Mouse (Mus musculus): ENCODE results near the gene Tmem178. TPM values are rescaled to one million over a fixed set of nuclear protein-coding genes. Genes with fewer than 3 reads are reported as not detected.

The Tmem178 gene
- polyA plus RNA-seq, 1 experiment from 2014 or later, result 2.4 TPM

DNA sequence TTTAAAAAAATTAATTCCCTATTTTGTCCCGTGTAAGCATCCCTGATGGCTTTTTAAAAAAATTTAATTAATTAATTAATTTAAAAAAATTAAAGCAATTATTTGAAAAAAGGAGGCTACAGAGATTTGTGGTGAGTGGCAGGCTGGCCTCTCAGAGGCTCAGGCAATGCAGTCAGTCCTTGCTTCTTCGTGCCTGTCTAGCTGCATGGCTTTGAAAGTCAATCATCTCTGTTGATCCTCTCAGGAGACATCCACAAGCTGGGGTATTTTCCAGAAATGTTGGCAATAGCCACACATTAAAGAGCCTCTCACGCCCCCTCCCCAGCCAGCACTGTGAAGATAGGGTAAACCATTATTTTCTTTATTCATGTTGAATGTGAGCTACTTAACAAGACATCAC, 65.8 kb downstream of the Tmem178 start:
- DNase-seq (ENCODE audit: low spot score), result no peak
- no peak overlapping the region for H3K27ac ChIP-seq (replicated peaks)
- H3K27me3 ChIP-seq (replicated peaks; ENCODE audit: low read depth, poor library complexity, severe bottlenecking), result no peaks in the 10 kb centered on the region
- no peaks in the 10 kb centered on the region for H3K9me3 ChIP-seq
- 80% methylated on average over 3 of the region's 3 CpGs for WGBS
- peaks cover 30% of the 10 kb centered on the region for H3K4me1 ChIP-seq
- H3K4me3 ChIP-seq, result no peak overlapping the region
- no peaks in the 10 kb centered on the region for H3K36me3 ChIP-seq (replicated peaks)

DNA sequence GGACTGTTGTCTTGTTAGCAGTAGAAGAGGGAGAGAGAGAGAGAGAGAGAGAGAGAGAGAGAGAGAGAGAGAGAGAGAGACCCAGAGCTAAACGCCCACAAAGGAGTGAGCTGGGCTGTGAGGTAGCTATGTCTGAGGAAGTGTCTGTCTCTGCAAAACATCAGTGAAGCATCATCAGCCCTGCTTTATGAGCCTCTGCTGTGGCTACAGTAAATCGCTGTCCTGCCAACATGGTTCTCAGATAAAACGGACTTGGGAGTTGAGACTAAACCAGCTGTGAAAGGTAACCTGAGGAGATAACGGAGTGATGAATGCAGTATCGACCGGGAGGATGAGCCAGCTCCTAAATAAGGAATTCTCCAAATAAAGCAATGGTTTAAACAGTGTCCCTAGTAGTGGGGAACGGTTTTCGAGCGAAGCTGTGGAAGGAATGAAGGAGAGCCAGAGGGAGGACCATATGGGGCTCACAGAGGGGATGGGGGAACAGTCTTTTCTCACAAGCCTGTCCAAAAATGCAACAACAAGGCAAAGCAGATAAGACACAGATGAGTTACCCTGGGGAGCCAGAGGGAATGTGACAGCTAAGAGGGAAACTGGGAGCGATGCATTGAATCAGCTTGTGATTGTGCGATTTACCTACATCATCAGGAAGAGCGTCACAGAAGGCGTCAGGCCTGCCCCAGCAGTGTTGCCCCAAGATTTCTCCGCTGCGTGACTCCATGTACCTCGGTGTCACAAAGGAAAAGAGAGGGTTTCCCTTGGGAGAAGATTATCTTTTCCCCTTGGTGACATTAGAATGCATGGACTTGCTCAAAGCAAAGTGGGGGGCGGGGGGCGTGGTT, 66.6 kb downstream of the Tmem178 start:
- Histone ChIP-seq H3K36me3 (replicated peaks) (no peaks in the 10 kb centered on the region), H3K4me3 (no peak overlapping the region), H3K9me3 (no peaks in the 10 kb centered on the region), H3K27ac (replicated peaks) (no peak overlapping the region), H3K4me1 (peaks cover 23% of the 10 kb centered on the region), H3K27me3 (replicated peaks; ENCODE audit: low read depth, poor library complexity, severe bottlenecking) (no peaks in the 10 kb centered on the region)
- 84% methylated on average over 18 of the region's 18 CpGs for WGBS
- no peak for DNase-seq (ENCODE audit: low spot score)

DNA sequence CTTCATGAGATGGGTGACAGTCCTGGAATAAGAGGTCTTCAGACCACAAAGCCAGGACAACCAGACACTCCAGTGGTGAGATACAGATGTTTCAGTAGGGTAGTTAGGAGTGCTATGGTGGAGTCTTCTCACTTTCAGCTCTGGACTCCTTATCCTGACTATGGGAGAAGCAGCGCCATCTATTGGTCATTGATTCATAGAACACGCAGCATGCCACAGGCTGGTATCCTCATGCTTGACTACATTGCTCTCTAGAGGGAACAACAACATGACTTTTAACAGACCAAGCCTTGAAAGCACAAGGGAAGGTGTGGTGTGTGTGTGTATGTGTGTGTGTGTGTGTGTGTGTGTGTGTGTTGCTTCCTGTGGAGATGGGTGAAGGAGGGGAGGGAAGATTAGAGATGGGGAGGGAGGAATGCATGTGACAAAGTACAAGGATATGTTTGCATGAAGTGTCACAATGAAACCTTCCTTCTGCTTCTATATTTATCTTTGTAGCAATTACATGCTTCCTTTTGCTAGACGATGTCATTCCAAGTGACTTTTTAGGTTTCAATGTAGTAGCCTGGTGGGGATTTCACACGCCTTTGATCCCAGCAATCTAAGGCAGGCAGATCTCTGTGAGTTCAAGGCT, 71.5 kb downstream of the Tmem178 start:
- no peaks in the 10 kb centered on the region for H3K27me3 ChIP-seq (replicated peaks; ENCODE audit: low read depth, poor library complexity, severe bottlenecking)
- H3K4me1 ChIP-seq, result peaks cover 19% of the 10 kb centered on the region
- no peak overlapping the region for H3K4me3 ChIP-seq
- DNase-seq (ENCODE audit: low spot score), result peak; percentile 52
- no peaks in the 10 kb centered on the region for H3K36me3 ChIP-seq (replicated peaks)
- no peaks in the 10 kb centered on the region for H3K9me3 ChIP-seq
- 47% methylated on average over 4 of the region's 4 CpGs for whole genome bisulfite sequencing
- H3K27ac ChIP-seq (replicated peaks), result no peak overlapping the region

DNA sequence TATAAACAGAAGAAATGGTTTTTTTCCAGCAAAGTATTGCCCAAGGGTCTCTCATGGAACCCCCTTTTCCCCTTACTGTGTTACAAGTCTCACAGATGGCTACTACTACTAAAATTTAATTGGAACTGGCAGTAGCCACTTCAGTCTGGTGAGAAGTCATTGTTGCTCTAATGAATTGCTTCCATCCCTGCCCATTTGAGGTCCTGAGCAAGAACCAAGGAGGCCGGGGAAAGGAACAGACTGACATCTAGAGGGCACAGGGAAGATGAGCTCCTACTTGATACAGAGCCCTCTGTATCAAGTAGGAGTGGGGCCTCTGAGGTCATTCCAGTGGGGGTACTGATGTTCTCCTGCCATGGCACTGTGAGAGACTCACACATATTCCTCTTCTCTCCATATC, 72.7 kb downstream of the Tmem178 start:
- peaks cover 14% of the 10 kb centered on the region for H3K4me1 ChIP-seq
- no peak overlapping the region for H3K4me3 ChIP-seq
- no peaks in the 10 kb centered on the region for H3K27me3 ChIP-seq (replicated peaks; ENCODE audit: low read depth, poor library complexity, severe bottlenecking)
- 33% methylated on average over 1 of the region's 1 CpGs for WGBS
- no peaks in the 10 kb centered on the region for H3K9me3 ChIP-seq
- no peak for DNase-seq (ENCODE audit: low spot score)
- no peaks in the 10 kb centered on the region for H3K36me3 ChIP-seq (replicated peaks)
- no peak overlapping the region for H3K27ac ChIP-seq (replicated peaks)

DNA sequence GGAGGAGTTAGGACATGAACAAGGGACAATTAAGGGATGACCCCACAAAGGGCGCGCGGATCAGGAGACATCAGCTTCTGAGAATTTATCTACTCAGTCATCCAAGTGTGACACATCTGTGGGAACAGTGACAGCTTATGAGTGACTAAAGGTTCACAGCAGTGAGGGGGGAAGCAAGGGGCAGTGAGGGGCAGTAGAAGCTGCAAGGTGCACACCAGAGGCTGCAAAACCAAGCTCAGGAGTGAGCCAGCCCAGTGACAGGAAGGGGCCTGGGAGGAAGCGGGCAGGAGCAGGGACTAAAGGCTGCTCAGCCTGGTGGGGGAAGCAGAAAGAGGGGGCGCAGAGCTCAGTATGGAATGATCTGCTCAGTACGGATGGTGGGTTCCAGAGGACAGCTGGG, 82.9 kb downstream of the Tmem178 start:
- no peak overlapping the region for H3K4me3 ChIP-seq
- peaks cover 72% of the 10 kb centered on the region for H3K36me3 ChIP-seq (replicated peaks)
- H3K9me3 ChIP-seq, result no peaks in the 10 kb centered on the region
- no peak overlapping the region for H3K27ac ChIP-seq (replicated peaks)
- 94% methylated on average over 6 of the region's 6 CpGs for WGBS
- no peaks in the 10 kb centered on the region for H3K4me1 ChIP-seq
- no peaks in the 10 kb centered on the region for H3K27me3 ChIP-seq (replicated peaks; ENCODE audit: low read depth, poor library complexity, severe bottlenecking)
- DNase-seq (ENCODE audit: low spot score), result no peak

DNA sequence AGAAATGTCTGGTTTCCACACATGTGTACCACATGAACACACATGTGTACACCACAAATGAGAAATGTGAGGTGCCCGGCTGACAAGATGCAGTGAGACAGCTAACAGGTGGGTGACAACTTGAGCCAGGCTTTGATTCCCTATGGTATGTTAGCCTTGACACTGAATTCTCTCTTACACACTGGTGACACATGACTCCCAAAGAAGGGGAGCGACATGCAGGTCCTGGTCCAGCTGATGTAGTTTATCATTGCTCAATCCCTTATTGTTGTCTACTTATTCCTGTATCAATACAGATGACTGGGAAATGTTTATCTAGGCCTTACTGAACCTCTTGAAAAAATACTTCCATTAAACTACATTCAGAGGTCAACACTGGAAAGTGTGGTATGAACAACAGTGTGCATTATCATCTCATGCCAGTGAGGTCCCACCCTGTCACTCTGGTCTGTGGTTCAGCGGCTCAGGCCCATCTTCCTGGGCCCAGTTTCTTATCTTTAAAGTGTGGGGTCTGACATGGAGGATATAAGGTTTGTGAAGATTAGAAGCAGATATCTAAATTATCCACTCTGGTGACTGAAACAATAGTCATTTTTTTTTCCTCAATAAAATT, 87.5 kb downstream of the Tmem178 start:
- H3K27me3 ChIP-seq (replicated peaks; ENCODE audit: low read depth, poor library complexity, severe bottlenecking), result no peaks in the 10 kb centered on the region
- peaks cover 4% of the 10 kb centered on the region; the same call in 1 of the 2 replicates for H3K4me1 ChIP-seq
- no peak overlapping the region for H3K4me3 ChIP-seq
- no peak overlapping the region for H3K27ac ChIP-seq (replicated peaks)
- DNase-seq (ENCODE audit: low spot score), result no peak
- peaks cover 68% of the 10 kb centered on the region for H3K36me3 ChIP-seq (replicated peaks)
- H3K9me3 ChIP-seq, result no peaks in the 10 kb centered on the region
- WGBS, result 92% methylated on average over 3 of the region's 3 CpGs

DNA sequence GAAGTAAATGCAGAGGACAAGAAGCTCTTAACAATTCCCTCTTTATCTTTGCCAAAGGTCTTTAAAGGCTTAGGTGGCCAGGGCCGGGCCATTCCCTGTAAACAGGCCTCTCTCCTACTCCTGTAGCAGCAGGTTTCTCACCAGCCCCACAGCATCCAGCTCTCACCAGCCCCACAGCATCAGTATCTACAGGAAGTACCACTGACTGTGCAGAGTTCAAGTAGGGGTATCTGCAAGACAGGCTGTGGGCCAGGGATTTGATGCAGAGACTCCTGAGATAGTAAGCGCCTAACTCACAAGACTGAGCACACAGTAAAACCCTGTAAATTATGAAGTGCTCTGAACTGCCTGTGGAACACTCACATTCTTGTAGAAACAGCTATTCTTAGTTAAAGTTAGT, 88.5 kb downstream of the Tmem178 start:
- DNase-seq (ENCODE audit: low spot score), result no peak
- H3K36me3 ChIP-seq (replicated peaks), result peaks cover 67% of the 10 kb centered on the region

DNA sequence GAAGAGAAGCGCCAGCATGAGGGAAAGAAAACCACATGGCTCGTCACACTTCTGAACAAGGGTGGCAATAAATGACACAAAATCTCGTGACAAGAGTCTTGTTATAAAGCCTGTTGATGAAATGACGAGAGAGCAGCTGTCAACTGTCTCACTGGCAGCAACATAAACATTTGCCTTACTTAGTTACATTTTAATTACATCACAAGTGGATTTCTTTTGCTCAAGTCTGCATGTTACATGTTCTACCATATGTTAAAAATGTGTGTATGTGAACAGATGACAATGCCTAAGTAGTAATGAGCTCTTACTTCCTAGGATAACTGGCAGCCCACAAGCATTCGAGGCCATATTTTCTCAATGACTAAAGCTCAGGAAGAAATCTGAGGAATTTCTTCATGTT, 90.9 kb downstream of the Tmem178 start:
- peaks cover 73% of the 10 kb centered on the region for H3K36me3 ChIP-seq (replicated peaks)
- H3K4me1 ChIP-seq, result peaks cover 4% of the 10 kb centered on the region; the same call in 1 of the 2 replicates
- H3K27ac ChIP-seq (replicated peaks), result no peak overlapping the region
- WGBS, result 89% methylated on average over 5 of the region's 5 CpGs
- H3K9me3 ChIP-seq, result no peaks in the 10 kb centered on the region
- no peaks in the 10 kb centered on the region for H3K27me3 ChIP-seq (replicated peaks; ENCODE audit: low read depth, poor library complexity, severe bottlenecking)
- DNase-seq (ENCODE audit: low spot score), result no peak
- no peak overlapping the region for H3K4me3 ChIP-seq

More for the DNA sequence above, 88.5 kb downstream of the Tmem178 start:
- Histone ChIP-seq H3K27me3 (replicated peaks; ENCODE audit: low read depth, poor library complexity, severe bottlenecking) (no peaks in the 10 kb centered on the region), H3K4me1 (peaks cover 4% of the 10 kb centered on the region; the same call in 1 of the 2 replicates), H3K27ac (replicated peaks) (no peak overlapping the region), H3K9me3 (no peaks in the 10 kb centered on the region), H3K4me3 (no peak overlapping the region)
- WGBS, result 79% methylated on average over 2 of the region's 2 CpGs

DNA sequence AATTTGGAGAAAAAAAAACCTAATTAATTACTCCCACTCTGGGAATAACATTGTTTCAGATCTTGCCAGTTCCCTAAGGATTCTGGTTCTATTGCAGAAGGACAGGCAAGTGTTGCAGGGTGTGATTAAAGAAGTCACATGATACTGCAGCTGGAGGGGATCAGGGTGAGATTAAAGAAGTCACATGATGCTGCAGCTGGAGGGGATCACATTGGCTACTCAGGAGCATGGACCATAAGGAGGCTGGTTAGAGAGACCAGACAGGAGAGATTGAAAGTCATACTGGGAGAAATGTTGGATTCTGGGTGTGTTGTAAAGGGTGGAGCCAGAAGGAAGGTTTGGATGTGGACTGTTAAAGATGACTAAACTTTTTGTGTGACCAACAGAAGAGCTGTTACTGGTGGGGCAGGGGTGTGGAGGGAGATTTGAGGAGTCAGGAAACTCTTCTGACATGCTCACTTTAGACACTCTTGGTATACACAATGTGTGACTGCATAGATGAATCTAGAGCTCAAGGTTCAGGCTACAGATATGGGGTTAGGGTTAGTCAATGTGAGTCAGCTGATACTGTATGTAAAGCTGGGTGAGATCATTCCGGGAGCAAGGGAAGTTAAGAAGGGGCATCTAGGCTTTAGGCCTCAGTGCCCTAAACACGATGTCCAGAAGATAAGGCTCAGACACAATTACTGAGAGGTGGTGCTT, 94.4 kb downstream of the Tmem178 start:
- H3K27ac ChIP-seq (replicated peaks), result no peak overlapping the region
- no peak overlapping the region for H3K4me3 ChIP-seq
- peaks cover 84% of the 10 kb centered on the region for H3K36me3 ChIP-seq (replicated peaks)
- 91% methylated on average over 2 of the region's 2 CpGs for whole genome bisulfite sequencing
- no peak for DNase-seq (ENCODE audit: low spot score)
- no peaks in the 10 kb centered on the region for H3K4me1 ChIP-seq
- H3K9me3 ChIP-seq, result no peaks in the 10 kb centered on the region
- no peaks in the 10 kb centered on the region for H3K27me3 ChIP-seq (replicated peaks; ENCODE audit: low read depth, poor library complexity, severe bottlenecking)

DNA sequence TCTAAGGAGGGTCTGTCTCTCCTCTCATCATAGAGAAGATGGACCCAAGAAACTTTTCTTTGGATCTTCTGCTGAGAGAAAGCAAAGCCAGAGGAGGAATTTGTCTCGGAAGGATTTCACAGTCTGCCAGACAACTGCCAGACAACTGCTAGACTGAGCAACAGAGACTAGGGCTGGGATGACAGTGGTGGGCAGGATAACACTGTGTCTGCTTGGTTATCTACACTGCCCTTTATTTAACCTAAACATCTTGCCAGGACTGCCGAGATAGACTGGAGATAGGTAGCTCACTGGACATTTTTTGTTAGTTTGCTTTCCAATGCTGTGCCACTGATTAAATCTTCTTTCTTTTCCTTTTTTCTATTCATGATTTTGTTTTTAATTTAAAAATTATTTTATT, 97.2 kb downstream of the Tmem178 start:
- WGBS, result 91% methylated on average over 2 of the region's 2 CpGs
- H3K27me3 ChIP-seq (replicated peaks; ENCODE audit: low read depth, poor library complexity, severe bottlenecking), result no peaks in the 10 kb centered on the region
- peaks cover 79% of the 10 kb centered on the region for H3K36me3 ChIP-seq (replicated peaks)
- H3K27ac ChIP-seq (replicated peaks), result no peak overlapping the region
- no peaks in the 10 kb centered on the region for H3K9me3 ChIP-seq
- H3K4me1 ChIP-seq, result no peaks in the 10 kb centered on the region
- no peak overlapping the region for H3K4me3 ChIP-seq
- no peak for DNase-seq (ENCODE audit: low spot score)

DNA sequence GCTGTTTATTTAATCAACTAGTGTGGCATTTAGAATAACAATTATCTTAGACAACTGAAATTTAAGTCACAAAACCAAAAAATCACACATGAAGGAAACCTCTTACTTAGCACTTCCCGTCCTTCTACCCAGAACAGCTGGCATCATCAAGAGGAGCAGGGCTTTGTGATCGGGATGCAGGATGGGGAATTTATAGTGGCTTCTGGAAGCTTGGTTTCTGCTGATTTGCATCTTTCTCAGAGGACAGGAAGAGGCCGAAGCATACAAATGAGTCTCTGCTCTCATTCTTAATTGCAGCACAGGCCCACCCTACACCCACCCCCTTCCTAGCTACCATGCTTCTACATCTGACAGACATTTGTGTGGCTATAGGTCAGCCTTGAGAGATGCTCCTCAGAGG, 99.9 kb downstream of the Tmem178 start:
- peaks cover 9% of the 10 kb centered on the region for H3K4me1 ChIP-seq
- H3K4me3 ChIP-seq, result no peak overlapping the region
- H3K27me3 ChIP-seq (replicated peaks; ENCODE audit: low read depth, poor library complexity, severe bottlenecking), result no peaks in the 10 kb centered on the region
- H3K36me3 ChIP-seq (replicated peaks), result peaks cover 65% of the 10 kb centered on the region
- no peaks in the 10 kb centered on the region for H3K9me3 ChIP-seq
- 91% methylated on average over 3 of the region's 3 CpGs for WGBS
- DNase-seq (ENCODE audit: low spot score), result no peak
- H3K27ac ChIP-seq (replicated peaks), result no peak overlapping the region

DNA sequence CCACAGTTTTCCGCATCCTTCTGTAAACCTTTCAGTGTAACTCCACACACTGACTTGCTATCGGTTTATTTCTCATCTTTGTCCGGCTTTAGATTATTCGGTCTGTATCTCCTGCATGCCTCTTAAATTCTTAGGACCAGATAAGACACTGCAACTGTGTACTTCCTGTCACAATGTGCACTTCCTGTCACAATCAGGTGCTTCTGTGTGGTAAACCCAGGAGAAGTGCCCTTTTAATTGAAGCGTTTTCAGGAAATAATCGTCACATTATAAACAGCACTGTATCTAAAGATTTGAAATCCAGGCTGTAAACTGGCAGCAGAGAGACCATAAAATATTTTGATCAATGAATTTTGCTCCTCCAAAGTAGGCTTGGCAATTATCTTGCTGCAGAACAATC, 100.7 kb downstream of the Tmem178 start:
- no peak overlapping the region for H3K4me3 ChIP-seq
- H3K27me3 ChIP-seq (replicated peaks; ENCODE audit: low read depth, poor library complexity, severe bottlenecking), result no peaks in the 10 kb centered on the region
- peaks cover 9% of the 10 kb centered on the region for H3K4me1 ChIP-seq
- WGBS, result 96% methylated on average over 6 of the region's 6 CpGs
- H3K27ac ChIP-seq (replicated peaks), result no peak overlapping the region
- no peaks in the 10 kb centered on the region for H3K9me3 ChIP-seq
- no peak for DNase-seq (ENCODE audit: low spot score)
- H3K36me3 ChIP-seq (replicated peaks), result peaks cover 64% of the 10 kb centered on the region
